Mouse (Mus musculus) thymus, adult 2 months (tissue): ENCODE results near the gene Uxs1.

Experiments used
- CTCF ChIP-seq: fragments of 200-500 bp; IDR thresholded peaks from 2 replicates; pipeline ENCODE4 v1.5.1; 2012; ENCODE audit warnings: mild to moderate bottlenecking, control low read depth, low read length, moderate library complexity, borderline replicate concordance; ENCODE audit not compliant: control insufficient read depth, poor library complexity, insufficient read depth; ENCODE audit errors: extremely low read depth
- POLR2A ChIP-seq: fragments of 200-500 bp; IDR thresholded peaks from 2 replicates; pipeline ENCODE4 v1.6.1; 2012; ENCODE audit warnings: mild to moderate bottlenecking, low read length, control low read depth, moderate library complexity; ENCODE audit not compliant: control insufficient read depth, poor library complexity, insufficient read depth; ENCODE audit errors: extremely low read depth

- no peak for TF ChIP-seq CTCF
- no peak for TF ChIP-seq POLR2A
Observed at GRCm38 (mm10) chr1:43803906-43804474, 23.6 kb downstream of the Uxs1 start.
